Mouse (Mus musculus) embryo, embryonic 11 days (tissue): ENCODE results near the gene Map3k21.

ENCODE experiments used
- DNase-seq: peaks from one replicate; pipeline ENCODE4 v3.0.0-alpha.2; 2015

Gene Map3k21

GRCm38 (mm10) chr8:125910365-125911228 lies at the start of gene Map3k21:
TSS of gene Map3k21 (plus strand) at chr8:125910450.
- peak; percentile 57 for DNase-seq

DNA sequence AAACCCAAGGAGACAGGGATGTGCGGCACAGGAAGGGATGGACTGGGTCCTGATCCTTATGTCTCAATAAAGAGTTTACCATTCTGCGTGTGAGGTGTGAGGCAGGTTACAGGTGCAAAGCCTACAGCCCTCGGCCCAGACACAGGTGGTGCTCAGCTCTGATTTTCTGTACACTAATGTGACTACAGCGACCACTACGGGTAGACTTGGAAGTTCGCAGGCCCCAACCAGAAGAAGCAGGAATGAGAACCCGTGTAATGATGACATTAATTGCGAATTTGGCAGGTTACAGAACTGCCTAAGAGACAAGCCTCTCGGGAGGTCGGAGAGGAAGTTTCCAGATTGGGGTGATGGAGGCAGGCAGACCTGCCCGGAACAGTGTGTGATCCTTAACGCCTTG lies 44.1 kb upstream of the Map3k21 start:
- DNase-seq, result no peak

- DNase-seq, result peak; percentile 25
These were observed 41.7 kb upstream of the Map3k21 start for GRCm38 (mm10) chr8:125868552-125868951.

DNA sequence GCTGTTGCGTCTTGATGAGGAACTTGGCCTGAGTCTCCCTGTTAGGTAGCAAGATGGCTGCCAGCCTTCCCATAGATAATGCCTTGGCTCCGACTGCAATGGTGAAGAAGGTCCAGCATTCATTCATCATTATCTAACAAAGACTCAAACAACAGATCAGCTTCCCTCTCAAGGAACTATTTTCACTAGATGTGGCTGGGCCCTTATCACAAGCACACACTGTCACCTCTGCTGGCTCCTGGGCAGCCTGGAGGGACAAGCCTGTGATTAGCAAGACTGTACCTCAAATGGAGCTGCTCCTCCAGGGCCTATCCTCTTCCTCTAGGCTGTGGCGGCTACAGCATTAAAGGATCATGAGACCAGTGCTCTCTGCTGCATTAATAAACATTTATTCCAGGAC lies 40.5 kb upstream of the Map3k21 start:
- DNase-seq, result no peak

DNA sequence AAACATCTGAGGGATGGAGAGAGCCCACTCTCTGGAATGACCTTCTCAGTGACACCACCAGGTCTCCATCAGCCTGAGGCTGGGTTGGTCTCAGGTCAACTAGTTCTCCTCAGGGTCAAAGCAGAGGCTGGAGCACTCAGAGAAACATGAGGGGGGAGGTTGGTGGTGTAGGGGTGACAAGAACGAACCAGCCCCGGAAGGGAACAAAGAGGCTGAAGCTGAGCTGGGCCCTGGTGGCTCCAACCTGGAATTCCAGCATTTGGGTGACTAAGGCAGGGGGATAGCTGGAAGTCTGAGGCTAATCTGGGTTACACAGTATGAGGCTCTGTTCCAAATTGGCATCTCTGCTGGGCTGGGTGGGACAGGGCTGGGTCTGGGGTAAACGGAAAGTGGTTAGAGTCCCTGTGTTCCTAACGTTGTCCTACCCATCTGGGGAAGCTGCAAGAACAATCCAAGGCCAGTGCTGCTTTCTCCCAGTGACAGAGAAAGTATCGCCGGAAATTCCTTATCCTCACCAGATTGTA lies 40.0 kb upstream of the Map3k21 start:
- DNase-seq, result no peak

- peak; percentile 81 for DNase-seq
These were observed 39.4 kb upstream of the Map3k21 start for GRCm38 (mm10) chr8:125870821-125871321.

DNA sequence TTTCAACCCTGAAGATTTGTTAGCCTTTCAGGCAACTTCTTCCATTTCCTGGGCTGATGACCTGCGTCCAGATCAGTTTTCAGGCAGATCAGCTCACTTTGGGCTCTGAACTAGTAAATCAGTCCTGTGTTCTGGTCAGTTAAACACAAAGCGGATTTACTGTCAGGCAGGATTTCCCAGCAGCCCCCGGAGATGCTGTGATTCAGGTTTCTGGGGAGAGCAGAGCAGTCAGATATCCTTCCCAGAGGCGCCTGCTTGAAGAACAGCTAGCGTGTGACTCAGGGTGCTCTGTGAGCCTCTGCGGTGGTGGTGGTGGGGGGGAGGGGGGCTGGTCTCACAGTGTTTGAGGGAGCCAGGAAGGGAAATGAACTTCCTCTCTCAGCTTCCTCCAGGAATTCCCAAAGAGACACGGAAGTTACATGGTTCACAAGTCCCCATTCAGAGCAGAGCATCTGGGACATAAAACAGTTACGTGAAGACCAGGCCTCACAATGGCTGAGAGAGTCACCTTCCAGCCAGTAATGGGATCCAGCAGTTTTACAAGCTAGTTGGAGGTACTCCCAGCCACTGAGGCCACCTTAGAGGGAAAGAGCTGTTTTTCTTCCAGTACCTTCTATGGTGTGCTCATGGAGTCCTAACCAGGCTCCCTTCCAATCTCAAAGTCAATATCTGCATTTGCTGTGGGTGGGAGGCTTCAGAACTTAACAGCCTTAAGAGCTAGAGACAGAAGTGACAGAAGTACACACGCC lies 37.6 kb upstream of the Map3k21 start:
- peak; percentile 16 for DNase-seq

- DNase-seq, result no peak
These were observed 37.1 kb upstream of the Map3k21 start for GRCm38 (mm10) chr8:125873250-125873534.

DNA sequence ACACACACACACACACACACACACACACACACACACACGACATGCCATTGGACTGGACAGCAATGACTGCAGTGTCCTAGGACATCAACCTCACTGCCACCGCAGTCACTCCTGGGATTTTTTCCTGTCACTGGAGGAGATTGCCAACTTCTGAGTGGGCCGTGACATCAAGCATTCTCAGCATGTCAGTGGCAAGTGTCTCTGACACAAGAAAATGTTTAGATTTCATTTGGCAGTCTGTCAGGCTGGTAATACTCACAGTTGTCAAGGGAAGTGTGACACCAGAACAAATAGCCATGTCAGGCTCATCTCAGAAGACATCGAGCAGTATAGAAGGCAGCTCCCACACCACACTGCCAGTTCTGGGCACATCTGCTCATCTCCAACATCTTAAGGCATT lies 29.8 kb upstream of the Map3k21 start:
- DNase-seq, result no peak

DNA sequence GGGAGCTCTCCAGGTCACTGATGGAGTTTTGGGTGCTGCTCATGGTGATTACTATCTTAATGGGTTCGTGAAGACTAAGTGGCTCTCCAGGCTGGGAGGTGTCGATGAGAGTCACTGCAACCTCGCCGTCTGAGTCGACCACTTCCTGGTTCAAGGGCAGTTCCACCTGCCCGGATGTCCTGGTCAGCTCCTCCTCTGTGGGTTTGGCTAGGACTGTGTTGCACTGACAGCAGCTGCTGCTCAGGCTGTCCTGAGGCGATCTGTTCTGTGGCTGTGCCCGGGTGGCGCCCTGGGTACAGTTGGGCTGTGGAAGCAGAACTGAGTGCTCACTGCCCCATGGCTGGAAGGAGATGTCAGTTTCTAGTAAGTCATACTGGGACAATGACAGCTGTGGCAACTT lies 22.7 kb upstream of the Map3k21 start:
- DNase-seq, result no peak

- DNase-seq, result no peak
These were observed 20.3 kb upstream of the Map3k21 start for GRCm38 (mm10) chr8:125889920-125890319.

- no peak for DNase-seq
These were observed 12.9 kb upstream of the Map3k21 start for GRCm38 (mm10) chr8:125897388-125897787.

DNA sequence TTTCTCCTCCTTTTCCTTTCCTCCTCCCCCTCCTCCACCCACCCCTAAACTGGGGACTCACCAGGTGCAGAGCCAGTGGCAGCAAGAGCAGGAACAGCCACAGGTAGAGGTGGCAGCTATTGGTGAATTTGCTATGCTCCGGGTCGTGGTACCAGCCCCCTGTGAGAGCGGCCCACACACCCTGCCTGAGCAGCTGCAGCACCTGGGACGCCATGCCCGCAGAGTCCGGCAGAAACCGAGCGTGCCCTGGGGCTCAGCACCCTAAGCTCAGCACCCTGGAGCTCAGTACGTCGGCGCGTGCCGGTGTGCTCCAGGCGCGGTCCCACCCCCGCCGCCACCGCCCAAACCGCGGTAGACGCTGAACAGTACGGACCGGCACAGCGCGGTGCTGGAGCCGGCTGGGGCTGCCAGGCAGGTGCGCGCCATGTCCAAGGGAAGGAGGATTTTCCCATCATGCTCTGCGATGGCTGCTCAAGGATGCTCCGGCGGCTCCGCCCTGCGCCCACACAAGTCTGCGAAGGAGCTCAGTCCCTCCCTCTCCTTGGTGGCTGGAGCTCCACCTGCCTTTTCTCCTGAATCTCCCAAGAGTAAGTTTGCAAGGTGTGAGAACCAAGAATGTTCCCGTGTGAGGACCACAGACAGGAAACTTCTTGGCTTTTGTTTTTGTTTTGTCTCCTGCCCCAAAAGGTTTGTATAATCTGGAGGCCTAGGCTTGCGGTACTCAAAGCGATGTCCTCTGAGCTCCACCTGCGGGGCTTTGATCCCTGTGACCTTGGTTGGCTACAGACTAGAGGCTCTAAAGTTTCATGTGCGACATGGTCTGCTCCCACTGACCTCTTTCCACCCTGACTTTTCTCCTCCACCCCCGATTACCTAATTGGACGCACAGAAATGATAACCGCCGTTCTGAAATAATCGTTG lies 12.1 kb upstream of the Map3k21 start, which contains the start of gene Pcnx2:
Pcnx2 (minus strand) TSS at position 450 of the 921 bp plus-strand sequence.
- DNase-seq, result peak; percentile 57

DNA sequence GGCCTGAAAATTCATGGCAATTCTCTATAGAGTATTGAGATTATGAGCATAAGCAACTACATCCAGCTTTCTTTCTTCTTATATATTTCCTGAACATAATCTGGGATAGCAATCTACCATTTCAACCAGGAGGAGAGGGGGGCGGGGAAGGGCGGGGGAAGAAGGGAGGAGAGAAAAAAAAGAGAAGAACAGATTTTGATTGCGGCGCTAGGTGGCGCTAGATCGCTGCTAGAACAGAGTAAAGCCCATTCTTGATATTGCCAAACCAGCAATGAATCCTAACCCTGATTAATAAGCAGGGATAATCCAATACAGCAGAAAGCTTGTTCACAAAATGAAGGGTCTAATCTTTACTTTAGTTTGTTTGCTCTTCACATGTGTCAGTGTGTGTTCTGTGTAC lies 11.4 kb upstream of the Map3k21 start:
- peak; percentile 81 for DNase-seq

GRCm38 (mm10) chr8:125901167-125901566 lies 9.1 kb upstream of the Map3k21 start:
- DNase-seq, result no peak

GRCm38 (mm10) chr8:125902521-125902920 lies 7.7 kb upstream of the Map3k21 start:
- no peak for DNase-seq

- DNase-seq, result no peak
These were observed 4.9 kb upstream of the Map3k21 start for GRCm38 (mm10) chr8:125905341-125905740.

- no peak for DNase-seq
These were observed 2.9 kb upstream of the Map3k21 start for GRCm38 (mm10) chr8:125907311-125907710.

DNA sequence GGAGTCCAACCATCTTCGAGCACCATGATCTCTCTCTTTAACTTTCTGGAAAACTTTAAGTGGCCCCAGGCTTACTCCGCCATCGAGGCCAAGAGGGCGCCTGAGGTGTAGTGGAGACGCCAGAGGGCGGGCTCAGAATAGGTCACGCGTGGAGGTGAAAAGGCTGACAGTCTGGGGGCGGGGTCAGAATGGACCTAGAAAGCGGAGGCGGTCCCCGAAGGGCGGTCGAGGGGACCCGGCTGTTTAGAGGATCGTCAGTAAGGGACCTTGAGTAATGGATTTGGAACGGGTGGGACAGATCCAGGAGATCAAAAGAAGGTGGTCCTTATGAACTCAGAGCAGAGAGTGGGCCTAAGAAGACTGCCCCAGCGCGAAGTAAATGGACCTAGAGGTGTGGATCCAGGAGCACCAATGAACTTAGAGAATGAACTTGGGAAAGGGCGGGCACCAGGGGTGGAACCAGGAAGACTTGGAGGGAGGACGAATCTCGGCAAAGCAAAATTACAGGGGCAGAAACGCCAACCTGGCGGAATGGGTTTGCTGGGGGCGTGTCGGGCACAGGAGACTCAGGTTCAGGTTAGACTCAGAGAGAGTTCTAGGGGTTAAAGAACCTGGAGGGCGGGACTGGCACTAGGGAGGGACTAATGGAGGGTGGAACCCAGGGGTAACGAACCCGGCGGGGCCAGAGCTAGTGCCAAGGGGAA lies 437 bp upstream of the Map3k21 start:
- DNase-seq, result no peak

DNA sequence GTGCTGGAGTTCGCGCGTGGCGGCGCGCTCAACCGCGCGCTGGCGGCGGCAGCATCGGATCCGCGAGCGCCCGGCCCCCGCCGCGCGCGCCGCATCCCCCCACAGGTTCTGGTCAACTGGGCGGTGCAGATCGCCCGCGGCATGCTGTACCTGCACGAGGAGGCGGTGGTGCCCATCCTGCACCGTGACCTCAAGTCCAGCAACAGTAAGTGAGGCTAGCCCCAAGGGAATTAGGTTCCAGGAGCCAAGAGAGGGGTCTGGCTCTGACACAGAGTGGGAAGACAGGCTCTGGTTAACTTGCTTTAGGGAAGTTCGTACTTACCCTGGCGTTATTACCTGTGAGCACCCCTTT lies 955 bp downstream of the Map3k21 start:
- no peak for DNase-seq

- no peak for DNase-seq
These were observed 3.0 kb downstream of the Map3k21 start for GRCm38 (mm10) chr8:125913206-125913605.

GRCm38 (mm10) chr8:125914386-125914785 lies 4.1 kb downstream of the Map3k21 start:
- DNase-seq, result no peak
